Mouse (Mus musculus) frontal cortex, adult (tissue): ENCODE measurements around the gene Slc6a20a.
"Not testable (repeated sequence)": the region's sequence is repeated elsewhere in the genome, so short reads cannot be mapped to it uniquely, and the experiment has no call there.

Experiments used
- ATAC-seq: cut with Nextera tagmentation; 2 replicates; pipeline ENCODE4 v1.9.2; 2017; ENCODE audit warnings: mild to moderate bottlenecking, moderate library complexity, mixed read lengths; ENCODE audit not compliant: low TSS enrichment

The Slc6a20a gene

GRCm38 (mm10) chr9:123678327-123679105 lies at the start of gene Slc6a20a, which contains the start of gene Ccr9:
TSS of gene Slc6a20a (minus strand) at chr9:123678885.
TSS of gene Ccr9 (plus strand) at chr9:123678439.
- ATAC-seq, result no peak

- no peak for ATAC-seq
Observed at GRCm38 (mm10) chr9:123722737-123723493, 44.2 kb upstream of the Slc6a20a start.

GRCm38 (mm10) chr9:123717186-123718008 lies 38.7 kb upstream of the Slc6a20a start, which contains the start of gene Lztfl1:
TSS of gene Lztfl1 (minus strand) at chr9:123717697.
- ATAC-seq, result peak; percentile 100

GRCm38 (mm10) chr9:123716301-123716700 lies 37.6 kb upstream of the Slc6a20a start:
- no peak for ATAC-seq

DNA sequence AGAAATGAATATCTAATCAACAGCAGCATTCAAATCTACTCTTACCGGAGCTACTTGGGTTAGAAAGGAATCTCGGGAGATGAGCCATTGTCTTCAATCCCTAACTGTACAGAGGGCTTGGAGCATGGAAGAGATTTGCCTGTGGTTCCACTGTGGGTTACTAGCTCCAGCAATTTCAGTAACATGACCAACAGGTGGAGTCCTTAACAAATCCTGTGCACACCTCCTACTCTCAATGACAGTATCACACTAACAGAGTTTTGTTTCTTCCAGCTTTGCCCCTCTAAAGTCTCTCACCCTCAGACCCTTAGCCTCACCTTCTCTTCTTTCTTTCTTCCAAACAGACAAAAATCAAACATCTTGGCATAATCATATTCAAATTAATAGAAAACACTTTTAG lies 34.4 kb upstream of the Slc6a20a start:
- no peak for ATAC-seq

DNA sequence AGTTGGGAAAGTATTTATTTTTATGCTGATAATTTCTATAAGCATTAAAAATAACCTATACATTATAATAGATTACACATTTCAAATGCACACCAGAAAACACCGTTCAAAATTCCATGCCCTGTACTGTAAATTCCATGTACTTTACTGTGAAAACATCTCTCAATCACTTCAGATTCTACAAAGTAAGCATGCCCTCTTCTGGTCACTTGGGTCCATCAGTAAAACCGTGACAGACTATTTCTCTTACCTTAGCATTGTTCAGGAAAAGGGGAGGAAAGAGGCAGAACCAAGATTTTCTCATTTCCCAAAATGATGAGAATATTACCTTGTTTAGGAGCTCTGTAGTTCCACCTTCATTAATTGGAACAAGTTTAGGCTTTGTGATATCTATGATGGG lies 30.5 kb upstream of the Slc6a20a start:
- no peak for ATAC-seq

DNA sequence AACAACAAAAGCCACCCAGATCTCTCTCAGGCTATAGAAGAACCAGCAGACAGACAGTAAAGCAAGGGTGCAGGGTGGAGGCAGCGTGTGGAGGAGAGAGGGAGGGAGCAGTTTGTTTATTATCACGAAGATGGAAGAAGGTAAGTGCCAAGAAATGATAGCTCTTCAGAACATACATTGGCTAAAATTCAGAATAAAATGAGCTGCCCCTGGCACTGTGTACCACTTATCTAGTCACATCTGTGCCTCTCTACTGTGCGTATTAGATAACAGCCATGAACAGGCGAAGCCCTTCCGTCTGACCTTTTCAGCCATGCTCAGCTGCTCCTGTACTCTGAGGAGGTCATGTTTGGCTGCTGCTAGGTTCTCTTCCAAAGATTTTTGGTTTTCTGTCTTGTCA lies 23.1 kb upstream of the Slc6a20a start:
- no peak for ATAC-seq

- peak; percentile 88 for ATAC-seq
Observed at GRCm38 (mm10) chr9:123695634-123696302, 17.1 kb upstream of the Slc6a20a start.

DNA sequence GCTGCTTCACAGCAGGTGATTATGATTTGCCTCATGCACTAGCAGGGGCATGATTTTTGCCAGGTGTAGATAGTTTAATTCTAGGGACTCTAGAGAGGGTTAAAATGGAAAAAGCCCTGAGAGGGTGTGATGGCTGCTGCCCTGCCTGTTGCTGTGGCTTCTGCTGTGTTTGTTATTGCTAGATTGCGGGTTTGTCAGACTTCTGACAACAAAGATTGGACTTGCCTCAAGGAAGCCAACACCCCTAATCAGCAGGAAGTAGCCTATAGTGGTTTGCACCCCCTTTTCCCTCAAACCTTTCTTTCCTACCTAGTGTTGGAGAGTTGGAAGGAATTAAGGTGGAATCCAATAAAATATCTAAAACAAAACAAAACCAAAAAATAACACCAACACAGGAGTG lies 9.5 kb upstream of the Slc6a20a start:
- no peak for ATAC-seq

DNA sequence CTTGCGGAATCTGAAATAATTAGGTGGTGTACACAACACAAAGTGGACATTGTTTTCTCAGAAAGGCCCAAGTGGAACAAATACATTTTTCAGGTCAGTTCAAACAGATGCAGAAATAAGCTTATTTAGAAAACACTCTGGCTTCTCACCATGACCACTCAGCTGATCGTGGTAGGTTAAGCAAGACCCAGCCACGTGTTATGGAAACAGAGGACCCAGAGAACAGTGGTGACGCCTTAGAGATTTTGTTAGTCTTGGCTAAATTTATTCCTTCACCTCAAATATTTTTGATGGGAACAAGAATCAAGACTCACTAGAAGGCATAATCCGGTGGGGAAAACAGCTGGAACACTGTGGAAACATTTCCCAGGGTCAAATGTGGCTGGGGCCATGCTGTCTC lies 7.5 kb upstream of the Slc6a20a start:
- no peak for ATAC-seq

- no peak for ATAC-seq
Observed at GRCm38 (mm10) chr9:123683704-123684103, 5.0 kb upstream of the Slc6a20a start.

GRCm38 (mm10) chr9:123679198-123679597 lies 513 bp upstream of the Slc6a20a start:
- ATAC-seq, result no peak

- no peak; the same call in 1 of the 2 replicates for ATAC-seq
Observed at GRCm38 (mm10) chr9:123665645-123666044, 13.0 kb downstream of the Slc6a20a start.

DNA sequence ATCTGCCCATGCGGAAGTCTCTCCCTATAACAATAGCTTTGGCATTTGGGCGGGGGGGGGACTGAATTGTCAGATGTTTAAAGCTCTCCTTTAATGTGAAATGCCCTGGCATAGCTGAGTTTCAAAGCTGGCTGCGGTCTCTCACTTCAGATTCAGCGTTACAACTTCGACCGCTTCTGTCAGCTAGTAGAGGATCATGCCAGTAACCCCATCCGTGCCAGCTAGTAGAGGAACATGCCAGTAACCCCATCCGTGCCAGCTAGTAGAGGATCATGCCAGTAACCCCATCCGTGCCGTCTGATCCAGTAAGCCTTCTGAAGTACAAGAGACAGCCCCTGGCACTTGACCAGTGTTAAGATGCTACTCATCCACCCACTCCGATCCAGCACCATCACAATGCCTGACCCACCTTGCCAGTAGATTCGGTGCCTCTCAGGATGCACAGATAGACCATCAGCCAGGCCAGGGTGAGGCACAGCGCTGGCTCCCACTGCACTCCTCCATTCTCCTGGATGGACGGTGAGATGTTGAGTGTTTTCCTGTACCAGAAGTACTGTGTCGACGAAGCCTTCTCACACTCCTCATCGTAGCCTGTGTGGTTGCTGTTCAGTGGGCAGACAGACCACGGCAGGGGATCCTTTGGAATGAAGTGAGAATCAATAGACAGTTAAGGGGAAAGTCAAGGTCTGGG lies 18.6 kb downstream of the Slc6a20a start:
- not testable (repeated sequence) for ATAC-seq

DNA sequence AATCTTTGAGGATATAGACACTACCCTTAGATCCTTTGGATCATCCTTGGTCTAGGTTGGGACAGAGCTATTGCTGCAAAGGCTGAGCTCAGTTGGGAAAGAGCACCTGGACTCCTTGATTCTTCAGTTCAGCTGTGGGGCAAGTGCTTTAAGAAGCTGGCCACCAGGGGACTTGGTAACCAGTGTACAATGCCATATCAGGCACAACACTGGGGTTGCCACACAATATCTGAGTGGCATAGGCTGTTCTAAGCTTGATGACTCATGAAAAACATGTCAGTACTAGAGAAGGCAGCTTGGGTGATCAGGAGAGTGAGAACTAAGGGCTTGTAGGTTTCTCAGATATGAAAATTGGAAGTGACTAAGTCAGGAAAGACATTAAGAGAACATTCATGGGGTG lies 19.7 kb downstream of the Slc6a20a start:
- no peak for ATAC-seq

DNA sequence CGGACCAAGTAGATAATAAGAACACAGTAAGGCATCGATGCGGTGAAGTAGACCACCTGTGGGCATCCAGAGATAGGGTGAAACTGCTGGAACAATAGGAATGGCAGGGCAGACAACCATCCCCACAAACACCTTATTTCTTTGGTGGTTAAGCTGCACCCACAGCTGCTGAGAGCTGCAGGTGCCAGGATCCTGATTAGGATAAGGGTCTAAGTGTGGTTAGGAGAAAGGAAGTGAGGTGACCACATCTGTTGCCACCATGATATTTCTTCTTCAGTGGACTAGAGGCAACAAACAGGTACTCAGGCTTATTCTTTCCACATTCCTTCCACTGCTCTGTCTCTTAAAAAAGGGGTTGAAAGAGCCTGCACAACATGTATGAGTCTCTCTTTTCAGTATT lies 21.2 kb downstream of the Slc6a20a start:
- no peak for ATAC-seq

- ATAC-seq, result no peak
Observed at GRCm38 (mm10) chr9:123651369-123651768, 27.3 kb downstream of the Slc6a20a start.

DNA sequence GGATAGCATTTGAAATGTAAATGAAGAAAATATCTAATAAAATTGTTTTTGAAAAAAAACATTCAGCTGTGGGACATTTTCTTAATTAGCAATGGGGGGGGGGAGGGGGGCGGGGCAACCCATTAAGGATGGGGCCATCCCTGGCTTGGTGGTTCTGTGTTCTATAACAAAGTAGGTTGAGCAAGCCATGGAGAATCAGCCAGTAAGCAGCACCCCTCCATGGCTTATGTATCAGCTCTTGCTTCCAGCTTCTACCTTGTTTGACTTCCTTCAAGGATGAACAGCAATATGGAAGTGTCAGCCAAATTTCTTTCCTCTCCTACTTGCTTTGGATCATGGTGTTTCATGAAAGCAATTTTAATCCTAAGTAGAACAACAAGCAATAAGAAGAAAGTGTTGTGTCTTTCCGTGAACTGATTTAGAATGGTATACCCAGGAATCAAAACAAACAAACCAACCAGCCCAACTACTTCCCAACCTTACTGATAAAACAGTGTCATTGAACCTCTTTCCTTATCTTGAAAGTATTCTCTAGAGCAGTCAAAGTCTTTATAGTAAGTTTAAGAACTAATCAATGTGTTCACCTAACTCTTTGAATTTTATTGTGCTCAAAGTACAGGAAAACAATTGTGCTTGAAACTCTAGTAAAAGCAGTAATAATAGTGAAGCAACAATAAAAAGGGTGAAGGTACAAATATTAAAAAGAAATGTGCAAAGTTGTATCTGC lies 28.7 kb downstream of the Slc6a20a start:
- no peak for ATAC-seq

DNA sequence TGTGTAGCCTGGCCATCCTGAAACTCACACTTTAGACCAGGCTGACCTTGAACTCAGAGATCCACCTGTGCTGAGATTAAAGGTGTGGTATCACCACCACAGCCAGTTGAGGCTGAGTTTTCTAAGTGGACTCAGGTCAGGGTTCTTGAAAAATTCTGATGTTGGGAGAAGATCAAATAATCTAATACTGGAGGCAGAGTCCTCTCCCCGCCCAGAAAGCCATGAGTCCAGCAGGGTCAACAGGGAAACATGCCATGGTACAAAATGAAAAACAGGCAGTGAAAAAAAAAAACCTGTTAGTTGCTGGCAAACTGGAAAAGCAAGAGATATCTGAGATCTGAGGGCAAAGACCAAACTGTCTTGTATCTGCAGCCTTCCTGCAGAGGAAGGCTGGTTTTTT lies 38.6 kb downstream of the Slc6a20a start:
- ATAC-seq, result no peak

- ATAC-seq, result peak; percentile 97
Observed at GRCm38 (mm10) chr9:123638668-123639089, 40.0 kb downstream of the Slc6a20a start.
